Mouse (Mus musculus) liver, adult 2 months (tissue): ENCODE measurements around the gene Nfia.

Experiments
- CTCF ChIP-seq: fragments of 200-500 bp; IDR thresholded peaks from 2 replicates; pipeline ENCODE4 v1.5.1; 2011; ENCODE audit warnings: low read depth, low read length, control low read depth
- POLR2A ChIP-seq: fragments of 200-500 bp; IDR thresholded peaks from 2 replicates; pipeline ENCODE4 v1.6.1; 2011; ENCODE audit warnings: low read length, control low read depth; ENCODE audit not compliant: insufficient read depth; ENCODE audit errors: extremely low read depth

- TF ChIP-seq POLR2A = no peak
- TF ChIP-seq CTCF = no peak
Observed at GRCm38 (mm10) chr4:98104911-98105702, 332.6 kb downstream of the Nfia start.
